Comparison of ENCODE assay signal across 8 mouse cellular contexts in genomic region chr17:28328366-28328928, GRCm38 (mm10). TPM values are rescaled to one million over a fixed set of nuclear protein-coding genes. Genes with fewer than 3 reads are reported as not detected.
DNase-seq lines count a peak whose midpoint lies in the region; ATAC-seq and TF ChIP-seq lines count a peak whose summit lies in the region.

Gene Rpl10a (plus strand): TSS chr17:28328471.

- DNase-seq in T-cell, adult 2 months (ENCODE audit: low spot score) = peak; percentile 96
- DNase-seq in cerebellum, postnatal 4 days (ENCODE audit: low spot score in 2 of 2) = peak; percentile 97 to 99
- peak; percentile 98 for DNase-seq in gastrocnemius, adult 2 months
- peak; percentile 99 for DNase-seq in hindbrain, postnatal 0 days (ENCODE audit: low spot score)
- peak; percentile 97 for DNase-seq in left cerebral cortex, adult 2 months (ENCODE audit: extremely low spot score in 1 of 2, low spot score in 2 of 2)
- DNase-seq in right cerebral cortex, adult 2 months (ENCODE audit: low spot score in 2 of 2) = peak; percentile 98
- peak; percentile 99 for DNase-seq in urinary bladder, postnatal 14 days (ENCODE audit: low spot score)

- H3K4me1 ChIP-seq in hindbrain, postnatal 0 days (ENCODE audit: insufficient read depth, low read length) = peaks cover 17% of the 10 kb centered on the region

- H3K27ac ChIP-seq in gastrocnemius, adult 2 months = peak within 1 kb of the TSS; percentile 88
- peak within 1 kb of the TSS; percentile 96 for H3K27ac ChIP-seq in hindbrain, postnatal 0 days
- H3K27ac ChIP-seq in left cerebral cortex, adult 2 months = peak within 1 kb of the TSS; percentile 92

- H3K9me3 ChIP-seq in hindbrain, postnatal 0 days (ENCODE audit: low read length) = no peaks in the 10 kb centered on the region

- TF ChIP-seq CTCF in gastrocnemius, adult 2 months (IDR thresholded peaks at IDR 0.05) = peak; percentile 94
- peak; percentile 90 for TF ChIP-seq CTCF in hindbrain, postnatal 0 days (IDR thresholded peaks at IDR 0.05; ENCODE audit: low read depth)
- TF ChIP-seq CTCF in left cerebral cortex, adult 2 months (IDR thresholded peaks at IDR 0.05) = no peak; the same call in none of the 2 replicates

- peaks cover 15% of the 10 kb centered on the region for H3K36me3 ChIP-seq in hindbrain, postnatal 0 days (ENCODE audit: insufficient read depth, low read length)

- peak within 1 kb of the TSS; percentile 88 for H3K4me2 ChIP-seq in hindbrain, postnatal 0 days (ENCODE audit: low read depth, low read length)

- peak within 1 kb of the TSS; percentile 86 for H3K4me3 ChIP-seq in gastrocnemius, adult 2 months
- H3K4me3 ChIP-seq in hindbrain, postnatal 0 days (ENCODE audit: low read length) = peak within 1 kb of the TSS; percentile 67
- H3K4me3 ChIP-seq in left cerebral cortex, adult 2 months = peak within 1 kb of the TSS; percentile 79

- H3K9ac ChIP-seq in hindbrain, postnatal 0 days (replicated peaks; ENCODE audit: low read length) = peak within 1 kb of the TSS; percentile 75

- peak; percentile 90 for ATAC-seq in hindbrain, postnatal 0 days
- peak; percentile 93 for ATAC-seq in megakaryocyte, adult 5-6 weeks (ENCODE audit: poor library complexity, severe bottlenecking)

- WGBS in hindbrain, postnatal 0 days = under 1% methylated on average over 66 of the region's 67 CpGs

- intact Hi-C loops in gastrocnemius, adult 2 months (cut with DNase I) = loop anchor here (1.0 to 5.0 kb wide), 2 partner anchors 39 to 101 kb away; no protein-coding TSS in a partner anchor
- intact Hi-C loops in left cerebral cortex, adult 2 months (cut with DNase I) = loop anchor here (2.0 kb wide), 1 partner anchor 194 kb away; no protein-coding TSS in a partner anchor

- H3K27me3 ChIP-seq in hindbrain, postnatal 0 days (ENCODE audit: insufficient read depth, low read length) = no peaks in the 10 kb centered on the region

RNA-seq across cellular contexts. Expression of gene Rpl10a, which starts in this region (rescaled TPM):
- 100 to 1,000 TPM; 382 to 410 TPM for total RNA-seq in gastrocnemius, adult 2 months (2021)
- total RNA-seq in hindbrain, postnatal 0 days (2014; rRNA removed) = 699 and 1,071 TPM in 2 replicates
- polyA plus RNA-seq in hindbrain, postnatal 0 days (2015; fragmentation: Nextera tagmentation; extraction: Ambion mirVana) = 337 and 355 TPM in 2 replicates
- 100 to 1,000 TPM; 302 to 309 TPM for total RNA-seq in left cerebral cortex, adult 2 months (2021)
- 1,429 and 1,585 TPM in 2 replicates for total RNA-seq in megakaryocyte, adult 5-6 weeks (2015)
- total RNA-seq in megakaryocyte, adult 5-6 weeks (2017) = 468 and 491 TPM in 2 replicates

Comparison
In these comparisons a context has a peak if more than half of its experiments do, and no peak if none do; other contexts are left out.
1. Peak in every context shown above with its lines: DNase-seq, ATAC-seq, H3K4me3 ChIP-seq and H3K27ac ChIP-seq.